Mouse (Mus musculus) embryonic stem cell, embryonic (primary cell): Measurements from ENCODE around the gene Isoc2a.

Experiments
- CTCF ChIA-PET, 4 experiments: fragments of 300-600 bp in 2 of 4; fragments of 350-600 bp in 2 of 4; sonication (Branson Sonifier 250); formaldehyde crosslinking; loops; one replicate each; lab custom pipeline; 2022; ENCODE audit warnings: inconsistent platforms in 2 of 4; lab: Charles Lee
- POLR2A ChIA-PET, 4 experiments: fragments of 300-600 bp in 2 of 4; fragments of 350-600 bp in 2 of 4; sonication (Branson Sonifier 250); formaldehyde crosslinking; loops; one replicate each; lab custom pipeline; 2022; ENCODE audit warnings: antibody characterized with exemption in 4 of 4, inconsistent platforms in 1 of 4; lab: Charles Lee

Gene Isoc2a

DNA sequence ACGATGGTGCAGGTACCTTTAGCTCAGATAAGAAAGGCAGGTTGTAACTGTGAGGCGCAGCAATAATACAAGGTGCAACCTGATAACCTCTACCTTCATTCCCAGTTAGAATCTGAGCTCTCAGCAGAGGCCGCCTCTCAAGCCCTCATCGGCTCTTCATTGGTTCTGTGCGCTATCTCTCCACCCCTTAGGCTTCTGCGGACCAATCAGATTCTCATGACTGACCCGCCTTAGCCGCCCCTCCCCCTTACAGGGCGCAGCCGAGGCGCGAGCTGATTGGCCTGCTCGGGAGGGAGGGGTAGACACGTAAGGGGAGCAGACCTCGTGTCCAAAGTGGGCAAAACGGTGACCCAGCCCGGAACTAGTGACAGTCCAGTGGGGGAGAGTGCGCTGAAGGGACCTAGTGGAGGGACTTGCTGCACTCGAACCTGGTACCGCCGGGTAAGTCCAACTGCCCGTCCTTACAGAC is at the start of gene Isoc2a:
TSS of gene Isoc2a (plus strand) at position 401 of the 469 bp plus-strand sequence.
- ChIA-PET CTCF (interaction anchor here (0.5 to 2.1 kb wide), 37 partner anchors 10 to 1550 kb away, joined by 3 to 31 read pairs (median 4); partner anchors contain the start of genes Sbk2 (in 2 of the 4), Tnni3 (in 2 of the 4), Kmt5c (in 1 of the 4) and Rpl28 (in 1 of the 4)), POLR2A (interaction anchor here in 3 of 4 experiments (0.6 to 3.5 kb wide), 115 partner anchors 9 to 1486 kb away, joined by 3 to 92 read pairs (median 5); partner anchors contain the start of genes Cox6b2 (in 3 of the 3), Kmt5c (in 3 of the 3), Rpl28 (in 3 of the 3) and Tmem238 (in 3 of the 3))

DNA sequence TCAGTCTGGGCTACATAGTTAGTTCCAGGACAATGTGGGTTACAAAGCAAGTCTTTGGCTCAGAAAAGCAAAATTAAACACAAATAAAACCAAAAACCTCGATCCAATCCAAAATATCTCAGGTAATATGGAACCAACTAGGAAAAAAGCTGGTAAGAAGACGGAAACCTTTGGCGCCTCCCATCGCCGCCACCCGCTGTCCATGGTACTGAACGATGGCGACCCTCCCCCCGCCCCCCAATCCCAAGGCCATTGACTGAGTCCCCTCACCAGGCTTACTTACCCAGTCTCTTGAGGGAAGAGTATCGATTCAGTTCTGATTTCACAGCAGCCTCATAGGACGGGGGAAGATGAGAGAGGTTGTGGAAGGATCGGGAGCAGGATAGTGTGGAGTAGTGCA is 46.5 kb upstream of the Isoc2a start:
- CTCF ChIA-PET: interaction anchor here in 2 of 4 experiments (0.5 to 0.6 kb wide), 2 partner anchors 104 kb away, joined by 3 read pairs; no protein-coding TSS in a partner anchor
- POLR2A ChIA-PET: interaction anchor here (0.6 to 22.0 kb wide), 34 partner anchors 8 to 1487 kb away, joined by 3 to 646 read pairs (median 4); partner anchors contain the start of genes Ube2s (in 4 of the 4), Rpl28 (in 2 of the 4), Shisa7 (in 2 of the 4) and Cox6b2 (in 1 of the 4)

DNA sequence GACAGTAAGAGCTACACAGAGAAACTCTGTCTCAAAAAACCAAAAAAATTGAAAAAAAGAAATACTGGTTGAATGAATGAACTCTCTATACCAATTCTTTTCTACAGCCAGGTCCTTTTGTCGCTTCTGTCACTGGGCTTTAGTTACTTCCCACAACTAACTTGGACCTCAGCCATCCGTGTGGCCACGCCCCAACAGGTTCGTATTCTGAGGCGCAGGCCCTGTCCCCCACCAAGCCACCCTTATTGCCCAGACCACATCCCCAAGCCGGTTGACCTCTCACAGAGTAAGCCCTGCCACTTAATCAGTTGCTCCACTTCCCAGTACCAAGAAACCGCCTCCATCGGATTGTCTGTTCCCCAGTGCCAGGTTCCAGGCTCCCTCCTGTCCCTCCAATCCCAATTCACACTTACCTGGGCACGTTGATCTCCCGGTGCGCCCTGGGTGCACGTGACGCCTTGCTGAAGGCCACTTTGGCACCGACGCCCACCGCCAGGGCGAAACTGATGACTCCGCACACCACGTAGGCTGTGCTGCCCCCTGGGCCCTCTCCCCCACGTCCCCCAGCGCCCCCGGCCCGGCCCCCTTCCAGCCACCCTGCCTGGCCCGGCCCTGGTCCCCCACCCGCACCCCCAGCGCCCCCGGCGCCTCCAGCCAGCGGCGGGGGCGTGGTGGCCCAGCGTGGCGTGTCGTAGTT is 41.2 kb upstream of the Isoc2a start:
- POLR2A ChIA-PET: interaction anchor here in 3 of 4 experiments (1.0 to 22.0 kb wide), 41 partner anchors 9 to 179 kb away, joined by 3 to 646 read pairs (median 5); partner anchors contain the start of genes Isoc2a (in 3 of the 3), Rpl28 (in 3 of the 3), Shisa7 (in 3 of the 3) and Ube2s (in 3 of the 3)
- CTCF ChIA-PET: interaction anchor here (0.5 to 2.8 kb wide), 8 partner anchors 9 to 97 kb away, joined by 3 to 12 read pairs (median 6); no protein-coding TSS in a partner anchor

DNA sequence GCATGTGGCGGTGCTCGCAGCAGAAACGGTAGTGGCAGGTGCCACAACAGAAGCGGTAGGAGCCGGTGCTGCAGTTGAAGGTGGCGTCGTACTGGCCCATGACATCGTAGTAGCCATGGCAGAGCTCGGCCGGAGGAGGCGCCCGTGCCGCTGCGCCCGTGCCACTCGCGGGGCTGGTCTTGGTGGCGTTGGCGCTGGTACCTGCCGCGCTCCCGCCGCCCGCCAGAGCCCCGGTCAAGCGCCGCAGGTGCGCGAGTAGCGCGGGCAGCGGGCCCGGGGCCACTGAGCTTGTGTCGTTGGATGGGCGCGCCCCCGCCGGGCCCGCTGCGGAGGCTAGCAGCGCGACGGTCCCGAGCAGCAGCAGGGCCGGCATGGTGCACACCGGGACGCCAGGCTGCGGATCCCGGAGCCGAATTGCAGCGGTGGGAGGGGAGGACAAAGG is 40.6 kb upstream of the Isoc2a start:
- ChIA-PET CTCF (interaction anchor here (0.5 to 2.8 kb wide), 12 partner anchors 9 to 97 kb away, joined by 3 to 12 read pairs (median 4); no protein-coding TSS in a partner anchor), POLR2A (interaction anchor here in 3 of 4 experiments (0.6 to 22.0 kb wide), 52 partner anchors 8 to 1642 kb away, joined by 3 to 646 read pairs (median 4); partner anchors contain the start of genes Isoc2a (in 3 of the 3), Rpl28 (in 3 of the 3), Shisa7 (in 3 of the 3) and Ube2s (in 3 of the 3))

DNA sequence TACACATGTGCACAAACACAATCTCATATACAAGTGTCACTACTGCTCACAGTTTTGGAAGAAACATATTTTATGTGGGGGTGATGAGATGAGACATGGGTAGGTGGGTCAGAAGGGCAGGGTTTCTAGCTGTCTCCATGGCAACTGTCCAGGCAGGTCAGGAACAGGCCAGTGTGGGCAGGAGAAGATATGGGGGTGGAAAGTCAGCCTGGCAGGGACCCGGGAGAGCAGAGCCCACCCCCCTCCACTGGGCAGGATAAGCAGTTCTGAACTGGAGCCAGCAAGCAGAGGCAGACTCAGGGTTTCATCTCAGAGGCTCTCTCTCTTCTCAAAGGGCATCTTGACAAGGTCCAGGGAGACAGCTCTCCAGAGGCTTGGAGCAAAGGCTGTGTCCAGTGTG is 39.3 kb upstream of the Isoc2a start:
- CTCF ChIA-PET: interaction anchor here in 2 of 4 experiments (1.2 to 2.8 kb wide), 3 partner anchors 8 to 31 kb away, joined by 3 to 12 read pairs (median 5); no protein-coding TSS in a partner anchor
- POLR2A ChIA-PET: interaction anchor here in 3 of 4 experiments (0.6 to 22.0 kb wide), 31 partner anchors 9 to 315 kb away, joined by 3 to 646 read pairs (median 4); partner anchors contain the start of genes Ube2s (in 3 of the 3), Rpl28 (in 2 of the 3), Fiz1 (in 1 of the 3) and Isoc2a (in 1 of the 3)

DNA sequence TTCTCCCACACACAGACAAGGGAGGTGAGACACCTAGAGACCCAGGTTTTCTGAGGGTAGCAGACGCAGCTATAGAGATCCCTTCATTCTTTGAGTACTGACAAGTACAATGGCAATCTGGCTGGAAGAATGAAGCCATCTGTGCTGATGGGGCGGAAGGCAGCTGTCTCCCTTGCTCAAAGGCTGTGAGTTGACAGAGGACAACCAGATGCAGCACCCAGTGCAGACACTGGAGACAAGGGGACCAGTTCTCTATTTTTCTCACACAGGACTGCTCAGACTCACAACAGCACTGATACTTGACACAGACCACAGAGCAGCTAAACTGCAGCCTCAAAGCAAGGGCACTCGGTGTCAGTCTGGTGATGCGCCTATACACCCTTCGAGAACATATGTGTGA is 34.9 kb upstream of the Isoc2a start:
- POLR2A ChIA-PET: interaction anchor here (0.6 to 22.0 kb wide), 46 partner anchors 9 to 329 kb away, joined by 3 to 646 read pairs (median 5); partner anchors contain the start of genes Ube2s (in 3 of the 4), Isoc2a (in 2 of the 4), Rpl28 (in 2 of the 4) and Cox6b2 (in 1 of the 4)
- CTCF ChIA-PET: interaction anchor here in 1 of 4 experiments (0.7 to 1.6 kb wide), 3 partner anchors 24 to 58 kb away, joined by 3 to 6 read pairs (median 3); no protein-coding TSS in a partner anchor

DNA sequence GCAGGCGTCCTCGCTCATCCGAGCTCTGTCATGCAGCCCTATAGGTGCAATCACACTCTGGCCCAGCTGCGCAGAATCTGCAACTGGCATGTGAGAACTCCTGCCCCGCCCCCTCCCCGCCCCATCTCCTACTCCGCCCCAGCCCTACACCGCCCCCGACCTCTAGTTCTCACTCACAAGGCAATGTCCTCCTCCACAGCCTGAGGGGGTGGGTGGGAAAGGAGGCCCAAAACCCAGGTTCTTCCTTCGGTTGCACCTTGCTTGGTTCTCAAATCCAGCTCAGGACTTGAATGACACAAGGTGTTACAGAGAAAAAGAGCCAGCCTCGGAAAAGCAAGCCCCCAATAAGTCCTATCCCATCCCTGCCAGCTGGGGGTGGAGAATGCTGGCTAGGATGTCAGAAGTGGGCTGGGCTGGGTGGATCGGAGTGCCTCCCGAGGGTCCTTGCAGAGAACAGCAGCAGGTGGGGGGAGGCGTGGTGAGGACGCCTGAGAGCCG is 34.3 kb upstream of the Isoc2a start:
- ChIA-PET POLR2A (interaction anchor here (0.6 to 22.0 kb wide), 36 partner anchors 9 to 329 kb away, joined by 3 to 646 read pairs (median 6); partner anchors contain the start of genes Ube2s (in 3 of the 4), Isoc2a (in 2 of the 4), Rpl28 (in 2 of the 4) and Cox6b2 (in 1 of the 4)), CTCF (interaction anchor here in 2 of 4 experiments (0.6 to 1.6 kb wide), 5 partner anchors 23 to 280 kb away, joined by 3 to 6 read pairs (median 4); no protein-coding TSS in a partner anchor)

DNA sequence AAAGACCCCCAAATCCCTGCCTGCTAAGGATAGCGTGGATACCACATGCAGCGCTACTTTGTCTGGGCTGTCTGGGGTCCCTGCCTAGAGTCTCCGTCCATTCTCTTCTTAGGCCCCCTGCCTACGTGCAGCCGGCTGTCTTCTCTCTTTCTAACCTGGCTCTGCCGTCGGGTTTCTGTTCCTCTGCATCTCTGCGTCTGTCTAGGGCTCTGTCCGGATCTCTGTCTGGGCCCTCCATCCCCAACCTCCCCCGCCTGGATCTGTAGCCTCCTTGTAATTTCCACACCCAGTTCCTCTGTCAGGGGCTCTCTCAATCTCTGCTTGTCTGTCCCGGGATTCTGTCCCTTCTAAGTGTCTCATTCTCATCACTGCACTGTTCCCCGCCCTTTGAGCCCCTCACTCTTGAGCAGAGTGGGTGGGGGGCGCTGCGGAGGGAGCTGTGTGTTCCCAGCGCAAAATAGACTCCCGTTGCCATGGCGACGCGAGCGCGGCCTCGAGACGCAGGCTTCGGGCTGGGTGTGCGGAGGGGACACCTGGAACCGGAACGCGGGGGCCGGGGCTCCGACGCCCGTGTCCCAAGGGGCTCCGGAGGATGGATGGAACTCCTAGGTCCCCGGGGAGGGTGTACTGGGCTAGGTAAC is 33.2 kb upstream of the Isoc2a start:
- POLR2A ChIA-PET: interaction anchor here in 3 of 4 experiments (0.8 to 4.2 kb wide), 14 partner anchors 20 to 170 kb away, joined by 3 to 45 read pairs (median 12); partner anchors contain the start of genes Ube2s (in 3 of the 3), Cox6b2 (in 1 of the 3), Fiz1 (in 1 of the 3) and Rpl28 (in 1 of the 3)
- CTCF ChIA-PET: interaction anchor here in 1 of 4 experiments (0.9 kb wide), 1 partner anchor 68 kb away, joined by 4 read pairs; no protein-coding TSS in a partner anchor

DNA sequence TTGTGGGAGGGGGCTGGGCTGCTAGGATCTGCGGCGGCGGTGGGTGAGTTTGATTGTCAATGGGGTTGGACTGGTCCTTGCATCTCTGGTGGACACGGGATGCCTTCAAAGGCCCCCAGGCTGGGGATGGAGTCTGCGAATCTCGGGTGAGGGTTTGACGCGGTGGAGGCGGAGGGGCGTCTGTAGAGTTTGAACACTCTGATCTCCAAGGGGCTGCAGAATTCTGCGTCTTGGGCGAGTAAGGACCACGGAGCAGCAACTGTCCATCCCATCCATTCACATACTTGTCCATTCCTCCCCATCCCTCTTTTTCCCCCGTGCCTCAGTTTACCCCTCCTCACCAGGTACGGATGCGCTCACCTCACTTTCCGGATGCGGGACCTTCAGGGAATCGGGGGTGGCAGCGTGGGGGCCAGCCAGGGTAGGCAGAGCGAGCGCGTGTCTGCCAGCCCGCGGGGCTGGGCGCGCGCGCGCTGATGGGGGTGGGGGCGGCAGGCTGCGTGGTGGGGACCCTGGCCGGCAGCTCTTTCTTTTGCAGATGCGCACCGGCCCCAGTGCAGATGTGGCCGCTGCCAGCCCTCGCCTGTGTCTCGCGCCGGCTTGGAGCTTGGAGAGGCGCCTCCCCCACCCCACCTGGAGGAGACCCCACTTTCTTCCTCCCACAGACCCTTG is 32.6 kb upstream of the Isoc2a start, which contains the start of gene Shisa7:
TSS of gene Shisa7 (minus strand) at position 452 of the 672 bp plus-strand sequence.
- CTCF ChIA-PET: interaction anchor here in 3 of 4 experiments (0.6 to 1.4 kb wide), 6 partner anchors 8 to 96 kb away, joined by 3 to 9 read pairs (median 4); partner anchors contain the start of gene Isoc2a (in 1 of the 3)
- POLR2A ChIA-PET: interaction anchor here (0.6 to 4.2 kb wide), 51 partner anchors 8 to 1541 kb away, joined by 3 to 45 read pairs (median 4); partner anchors contain the start of genes Isoc2a (in 3 of the 4), Ube2s (in 3 of the 4), Cox6b2 (in 2 of the 4) and Fiz1 (in 2 of the 4)

DNA sequence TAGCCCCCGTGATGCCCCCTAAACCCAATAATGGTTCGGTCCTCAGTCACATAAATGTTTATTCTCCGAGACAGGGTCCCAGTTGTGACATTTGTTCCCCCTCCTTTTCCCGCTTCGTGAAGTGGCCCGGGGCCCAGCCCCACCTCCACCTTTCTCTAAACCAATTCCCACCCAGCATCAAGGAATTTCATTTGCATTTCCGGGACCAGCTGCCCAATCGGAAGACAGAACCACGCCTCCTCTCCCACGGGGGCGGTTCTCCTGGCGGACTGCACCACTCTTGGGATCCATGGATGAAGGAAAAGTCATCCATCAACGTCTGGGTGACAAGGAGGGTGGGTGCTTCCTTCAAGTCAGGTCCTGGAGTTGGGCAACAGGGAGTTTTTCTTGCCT is 32.0 kb upstream of the Isoc2a start:
- ChIA-PET CTCF (interaction anchor here in 3 of 4 experiments (0.6 to 2.5 kb wide), 6 partner anchors 8 to 95 kb away, joined by 3 to 9 read pairs (median 4); partner anchors contain the start of gene Isoc2a (in 1 of the 3)), POLR2A (interaction anchor here (0.6 to 4.2 kb wide), 51 partner anchors 8 to 1541 kb away, joined by 3 to 45 read pairs (median 5); partner anchors contain the start of genes Isoc2a (in 3 of the 4), Ube2s (in 3 of the 4), Cox6b2 (in 2 of the 4) and Fiz1 (in 2 of the 4))

DNA sequence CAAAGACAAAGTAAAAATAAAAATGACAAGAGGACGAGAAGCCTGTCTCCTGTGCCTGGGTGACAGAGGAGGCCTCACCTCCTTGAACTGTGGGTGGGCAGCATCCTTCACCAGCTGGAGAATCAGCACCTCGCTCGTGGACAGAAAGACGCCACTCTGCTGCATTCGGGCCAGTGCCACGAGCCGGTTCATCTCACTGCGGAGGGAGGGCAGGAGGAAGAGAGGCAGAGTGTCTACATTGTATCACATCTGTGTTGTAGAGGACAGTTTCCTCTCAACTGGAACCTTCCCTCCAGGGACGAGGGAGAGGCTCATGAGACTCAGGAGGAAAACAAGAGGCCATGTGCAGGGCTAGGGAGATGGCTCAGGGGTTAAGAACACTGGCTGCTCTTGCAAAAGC is 27.6 kb upstream of the Isoc2a start:
- ChIA-PET CTCF (no interaction called here), POLR2A (interaction anchor here in 1 of 4 experiments (1.2 to 1.7 kb wide), 2 partner anchors 37 to 57 kb away, joined by 5 to 11 read pairs; partner anchors contain the start of genes Rpl28 and Ube2s)

DNA sequence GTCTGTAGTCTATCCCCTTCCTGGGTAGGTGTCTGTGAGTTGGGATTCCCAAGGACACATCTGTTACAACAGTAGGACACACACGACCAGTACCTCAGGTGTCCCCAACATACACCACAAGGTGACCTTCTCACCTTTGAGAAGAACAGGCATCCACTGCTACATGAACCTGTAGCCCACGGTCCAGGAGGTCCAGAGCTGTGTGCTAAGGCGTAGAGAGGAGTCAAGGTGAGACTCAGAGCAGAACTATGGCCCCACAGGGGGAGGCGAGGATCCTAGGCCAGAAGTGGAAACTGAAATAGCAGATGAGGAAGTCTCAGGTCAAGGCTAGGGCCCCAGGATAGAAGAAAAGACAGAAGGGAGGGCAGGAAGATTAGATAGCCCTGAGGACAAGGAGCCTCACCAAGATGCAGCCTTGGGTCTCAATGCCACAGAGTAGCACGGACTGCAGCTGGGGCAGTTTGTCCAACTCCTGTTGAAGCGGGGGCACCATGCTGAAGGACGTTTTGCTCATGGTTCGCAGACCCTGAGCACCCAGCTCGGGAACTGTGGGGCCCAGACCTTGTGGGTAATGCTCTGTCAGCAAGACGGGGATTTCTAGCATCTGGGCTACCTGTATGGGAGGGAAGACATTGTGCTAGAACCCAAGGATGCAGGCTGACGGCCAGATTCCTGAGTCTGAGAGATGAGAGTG is 26.2 kb upstream of the Isoc2a start:
- CTCF ChIA-PET: interaction anchor here in 1 of 4 experiments (0.9 kb wide), 1 partner anchor 52 kb away, joined by 3 read pairs; no protein-coding TSS in a partner anchor
- POLR2A ChIA-PET: interaction anchor here in 3 of 4 experiments (0.6 to 4.5 kb wide), 17 partner anchors 9 to 325 kb away, joined by 3 to 36 read pairs (median 4); partner anchors contain the start of genes Isoc2a (in 2 of the 3), Ube2s (in 2 of the 3), Hspbp1 (in 1 of the 3) and Rpl28 (in 1 of the 3)

DNA sequence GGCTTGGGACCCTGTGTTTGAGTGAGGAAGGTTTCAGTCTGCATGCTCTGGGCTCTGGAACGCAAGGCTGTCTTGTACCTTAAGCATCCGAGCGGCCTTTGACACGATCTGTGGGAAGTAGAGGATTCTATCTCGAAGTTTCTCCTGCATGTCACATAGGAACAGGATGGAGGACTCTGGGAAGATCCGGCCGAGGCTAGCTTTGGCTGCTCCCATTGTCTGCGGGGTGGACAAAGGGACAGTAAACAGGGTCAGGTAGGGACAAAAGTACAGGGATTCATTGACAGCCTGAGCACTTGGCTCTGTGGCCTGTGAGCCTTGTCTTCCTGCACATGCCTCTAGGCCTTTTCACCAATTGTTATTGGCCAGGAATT is 25.7 kb upstream of the Isoc2a start:
- POLR2A ChIA-PET: interaction anchor here in 3 of 4 experiments (0.6 to 4.5 kb wide), 20 partner anchors 9 to 326 kb away, joined by 3 to 36 read pairs (median 4); partner anchors contain the start of genes Isoc2a (in 2 of the 3), Ube2s (in 2 of the 3), Hspbp1 (in 1 of the 3) and Rpl28 (in 1 of the 3)
- CTCF ChIA-PET: interaction anchor here in 2 of 4 experiments (0.6 kb wide), 2 partner anchors 83 to 222 kb away, joined by 3 to 5 read pairs; no protein-coding TSS in a partner anchor

DNA sequence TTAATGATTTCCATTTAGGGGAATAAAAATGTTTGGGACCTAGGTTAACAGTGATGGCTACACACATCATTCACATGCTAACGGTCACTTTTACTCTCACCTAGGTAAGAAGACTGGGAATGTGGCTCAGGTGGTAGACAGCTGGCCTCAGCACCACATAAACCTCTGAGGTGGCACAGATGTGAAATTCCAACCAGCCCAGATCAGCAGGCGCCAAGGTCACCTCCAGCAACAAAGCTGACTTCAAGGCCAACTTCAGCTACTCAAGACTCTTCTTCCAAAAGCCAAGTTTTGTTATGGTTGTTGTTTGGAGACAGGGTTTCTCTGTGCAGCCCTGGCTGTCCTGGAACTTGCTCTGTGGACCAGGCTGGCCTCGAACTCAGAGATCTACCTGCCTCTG is 23.3 kb upstream of the Isoc2a start:
- POLR2A ChIA-PET: interaction anchor here in 1 of 4 experiments (1.3 to 4.5 kb wide), 2 partner anchors 23 to 42 kb away, joined by 3 to 36 read pairs; partner anchors contain the start of genes Isoc2a and Ube2s
- CTCF ChIA-PET: interaction anchor here in 2 of 4 experiments (0.7 to 1.0 kb wide), 2 partner anchors 47 to 87 kb away, joined by 3 to 4 read pairs; no protein-coding TSS in a partner anchor
